Mouse (Mus musculus): ENCODE results near the gene Gm10722.
"Not testable (repeated sequence)": the region's sequence is repeated elsewhere in the genome, so short reads cannot be mapped to it uniquely, and the experiment has no call there.

- not testable (repeated sequence) for TF ChIP-seq CTCF (IDR thresholded peaks at IDR 0.05; ENCODE audit: control insufficient read depth, insufficient read depth, insufficient read length); MYOD1 (IDR thresholded peaks at IDR 0.05; ENCODE audit: control insufficient read depth, insufficient read length, low read depth); CEBPB (IDR thresholded peaks at IDR 0.05; ENCODE audit: low read depth); MAX (IDR thresholded peaks at IDR 0.05); MYOG (IDR thresholded peaks at IDR 0.05; ENCODE audit: control insufficient read depth, extremely low read depth, insufficient read length)
Measured at GRCm38 (mm10) chr9:3029276-3030000, 28.7 kb downstream of the Gm10722 start.
